Mouse (Mus musculus): ENCODE data around the gene Hmgn1.
A peak's percentile ranks its signal among the peaks of the same experiment; 100 is the strongest.

- TF ChIP-seq POLR2AphosphoS2 (IDR thresholded peaks at IDR 0.05; ENCODE audit: insufficient read length, low read depth) (no peak), E2F4 (IDR thresholded peaks at IDR 0.05; ENCODE audit: insufficient read depth) (no peak), USF1 (IDR thresholded peaks at IDR 0.05; ENCODE audit: low read depth) (peak; percentile 14), TCF3 (IDR thresholded peaks at IDR 0.05; ENCODE audit: insufficient read length, low read depth) (no peak), CEBPB (IDR thresholded peaks at IDR 0.05; ENCODE audit: insufficient read depth, poor library complexity, severe bottlenecking) (no peak), POLR2A (IDR thresholded peaks at IDR 0.05; ENCODE audit: insufficient read length, low read depth) (no peak), MYOD1 (IDR thresholded peaks at IDR 0.05; ENCODE audit: control insufficient read depth in 1 of 3, insufficient read length in 2 of 3, low read depth in 2 of 3) (no peak), MAX (IDR thresholded peaks at IDR 0.05; ENCODE audit: low read depth) (no peak), REST (IDR thresholded peaks at IDR 0.05; ENCODE audit: insufficient read depth, insufficient read length) (no peak), SRF (IDR thresholded peaks at IDR 0.05; ENCODE audit: control insufficient read depth, insufficient read length, low read depth) (no peak), MYOG (IDR thresholded peaks at IDR 0.05; ENCODE audit: control insufficient read depth in 1 of 3, insufficient read depth in 1 of 3, insufficient read length in 2 of 3, low read depth in 2 of 3) (no peak), TCF12 (IDR thresholded peaks at IDR 0.05; ENCODE audit: insufficient read depth, poor library complexity, severe bottlenecking) (no peak)
Observed at GRCm38 (mm10) chr16:96087436-96087835, 40.1 kb downstream of the Hmgn1 start.

All from myocyte (in vitro differentiated cells).